Mouse (Mus musculus) forebrain, embryonic 14.5 days (tissue): ENCODE results near the gene Orm3. TPM values are rescaled to one million over a fixed set of nuclear protein-coding genes. Genes with fewer than 3 reads are reported as not detected.

Experiments used
- polyA plus RNA-seq: library from polyadenylated mRNA; unstranded; fragments of >200 nt; fragmentation: Nextera tagmentation; extraction: Ambion mirVana; gene quantifications from 2 replicates; pipeline ENCODE4 v1.2.1, GENCODE M21; 2014

The Orm3 gene
- polyA plus RNA-seq, 1 experiment from 2014 or later = not detected

Other genes with a start within 250 kb of the Orm3 start
- not detected in 2 replicates for gene Ambp, start 201.4 kb upstream of the Orm3 start, polyA plus RNA-seq
- gene Kif12, start 184.0 kb upstream of the Orm3 start, polyA plus RNA-seq = not detected in 2 replicates
- gene Col27a1, start 142.2 kb upstream of the Orm3 start, polyA plus RNA-seq = 0.57 and 1.0 TPM in 2 replicates
- gene Orm1, start 11.6 kb upstream of the Orm3 start, polyA plus RNA-seq = not detected in 2 replicates
- gene Orm2, start 6.3 kb downstream of the Orm3 start, polyA plus RNA-seq = not detected in 2 replicates
- 5.7 and 8.5 TPM in 2 replicates for gene Akna, start 47.2 kb downstream of the Orm3 start, polyA plus RNA-seq
- 4.1 and 5.0 TPM in 2 replicates for gene Whrn, start 139.8 kb downstream of the Orm3 start, polyA plus RNA-seq
- 526 and 544 TPM in 2 replicates for gene Atp6v1g1, start 188.6 kb downstream of the Orm3 start, polyA plus RNA-seq
- gene Tmem268, start 202.6 kb downstream of the Orm3 start, polyA plus RNA-seq = 4.9 and 5.4 TPM in 2 replicates
- gene Gm11213, start 249.1 kb downstream of the Orm3 start, polyA plus RNA-seq = not detected in 2 replicates